14 mouse cellular contexts compared by ENCODE assay signal in genomic region chr6:55319585-55320551, GRCm38 (mm10). TPM values are rescaled to one million over a fixed set of nuclear protein-coding genes. Genes with fewer than 3 reads are reported as not detected.
A peak's percentile ranks its signal among the peaks of the same experiment; 100 is the strongest.
DNase-seq lines count a peak whose midpoint lies in the region; ATAC-seq lines count a peak whose summit lies in the region.
"Had no signal": no experiment of that assay in that cellular context is flagged by ENCODE, and none has a peak within 500 bp of the region (broad histone marks: within the 10 kb centered on the region; RNA-seq: fewer than 3 reads in every experiment).

No protein-coding gene starts in this region.

- no peak overlapping the region for H3K4me3 ChIP-seq in hindbrain, embryonic 16.5 days (ENCODE audit: low read length)
- no peak overlapping the region for H3K4me3 ChIP-seq in hindbrain, embryonic 12.5 days
- H3K4me3 ChIP-seq: hindbrain, embryonic 15.5 days; neural tube, embryonic 13.5 days had no signal

- no peaks in the 10 kb centered on the region for H3K27me3 ChIP-seq in hindbrain, embryonic 16.5 days (replicated peaks; ENCODE audit: control insufficient read depth, insufficient read depth, low read length)
- H3K27me3 ChIP-seq in hindbrain, embryonic 12.5 days = no peaks in the 10 kb centered on the region
- H3K27me3 ChIP-seq: hindbrain, embryonic 15.5 days; neural tube, embryonic 13.5 days had no signal

- no peak overlapping the region for H3K9ac ChIP-seq in hindbrain, embryonic 16.5 days (ENCODE audit: low read depth, low read length)
- H3K9ac ChIP-seq in hindbrain, embryonic 12.5 days = no peak overlapping the region
- H3K9ac ChIP-seq: hindbrain, embryonic 15.5 days; neural tube, embryonic 13.5 days had no signal

- no peak overlapping the region for H3K4me2 ChIP-seq in hindbrain, embryonic 16.5 days (ENCODE audit: low read length)
- no peak overlapping the region for H3K4me2 ChIP-seq in hindbrain, embryonic 12.5 days (replicated peaks)
- H3K4me2 ChIP-seq: hindbrain, embryonic 15.5 days; neural tube, embryonic 13.5 days had no signal

- no peaks in the 10 kb centered on the region for H3K9me3 ChIP-seq in hindbrain, embryonic 16.5 days (ENCODE audit: control insufficient read depth, low read length)
- no peaks in the 10 kb centered on the region for H3K9me3 ChIP-seq in hindbrain, embryonic 12.5 days (replicated peaks)
- H3K9me3 ChIP-seq: hindbrain, embryonic 15.5 days; neural tube, embryonic 13.5 days had no signal

- no peaks in the 10 kb centered on the region for H3K4me1 ChIP-seq in hindbrain, embryonic 16.5 days (ENCODE audit: control insufficient read depth, insufficient read depth, low read depth, low read length)
- no peaks in the 10 kb centered on the region for H3K4me1 ChIP-seq in hindbrain, embryonic 12.5 days
- H3K4me1 ChIP-seq: hindbrain, embryonic 15.5 days; neural tube, embryonic 13.5 days had no signal

- WGBS in hindbrain, embryonic 16.5 days = 72% methylated on average over 14 of the region's 14 CpGs
- 72% methylated on average over 14 of the region's 14 CpGs for WGBS in hindbrain, embryonic 12.5 days

- H3K27ac ChIP-seq in hindbrain, embryonic 16.5 days (ENCODE audit: low read depth, low read length) = no peak overlapping the region
- no peak overlapping the region for H3K27ac ChIP-seq in hindbrain, embryonic 12.5 days
- H3K27ac ChIP-seq: hindbrain, embryonic 15.5 days; neural tube, embryonic 13.5 days had no signal

- H3K36me3 ChIP-seq in hindbrain, embryonic 16.5 days (ENCODE audit: control insufficient read depth, insufficient read depth, low read length) = no peaks in the 10 kb centered on the region
- no peaks in the 10 kb centered on the region for H3K36me3 ChIP-seq in hindbrain, embryonic 12.5 days
- H3K36me3 ChIP-seq: hindbrain, embryonic 15.5 days; neural tube, embryonic 13.5 days had no signal

- peak; percentile 26; the same call in 1 of the 2 replicates for ATAC-seq in hindbrain, embryonic 16.5 days
- ATAC-seq in hindbrain, embryonic 12.5 days (ENCODE audit: low FRiP score) = no peak
- no peak for ATAC-seq in inflammation-experienced regulatory T-cells, adult 6 months
- ATAC-seq: CD4-positive, CD25-positive, alpha-beta regulatory T cell, adult 4 months had no signal

- DNase-seq in adipocyte (ENCODE audit: low spot score) = peak; percentile 80
- peak; percentile 53 to 60 for DNase-seq in heart, adult 9 months (ENCODE audit: low spot score in 2 of 2)
- DNase-seq in lung, adult 18-20 months = peak; percentile 78 to 82
- no peak for DNase-seq in retina, postnatal 1 day
- no peak for DNase-seq in thymus, postnatal 14 days
- DNase-seq: adrenal gland, postnatal 36 days; cerebellum, adult 9-10 months; kidney, postnatal 14 days had no signal

RNA-seq across cellular contexts. Expression of gene Aqp1, which starts 16.4 kb away (rescaled TPM):
- polyA plus RNA-seq in hindbrain, embryonic 16.5 days (2015; fragmentation: Nextera tagmentation; extraction: Ambion mirVana) = 27.6 and 30.9 TPM in 2 replicates
- 11.9 and 12.7 TPM in 2 replicates for polyA plus RNA-seq in hindbrain, embryonic 12.5 days (2016; fragmentation: Nextera tagmentation; extraction: Ambion mirVana)
- not detected for polyA plus RNA-seq in inflammation-experienced regulatory T-cells, adult 6 months (2017; shearing (Covaris generic))
- polyA plus RNA-seq: CD4-positive, CD25-positive, alpha-beta regulatory T cell, adult 4 months had no signal

RNA-seq across cellular contexts. Expression of gene Ghrhr, which starts 56.2 kb away (rescaled TPM):
- not detected in 2 replicates for polyA plus RNA-seq in hindbrain, embryonic 16.5 days (2015; fragmentation: Nextera tagmentation; extraction: Ambion mirVana)
- polyA plus RNA-seq in hindbrain, embryonic 12.5 days (2016; fragmentation: Nextera tagmentation; extraction: Ambion mirVana) = not detected in 2 replicates
- polyA plus RNA-seq in inflammation-experienced regulatory T-cells, adult 6 months (2017; shearing (Covaris generic)) = not detected
- polyA plus RNA-seq: CD4-positive, CD25-positive, alpha-beta regulatory T cell, adult 4 months; hindbrain, embryonic 15.5 days; neural tube, embryonic 13.5 days had no signal

Comparison
In these comparisons a context has a peak if more than half of its experiments do, and no peak if none do; other contexts are left out.
1. DNase-seq: peak in adipocyte (single experiment), heart, adult 9 months (2 of 2) and lung, adult 18-20 months (2 of 2); none in retina, postnatal 1 day (single experiment) and thymus, postnatal 14 days (single experiment).
2. RNA of gene Aqp1, which starts 16.4 kb away (polyA plus RNA-seq): 27.6 to 30.9 TPM in hindbrain, embryonic 16.5 days and 11.9 to 12.7 TPM in hindbrain, embryonic 12.5 days; not detected in inflammation-experienced regulatory T-cells, adult 6 months; every median in the first group is over 10 times any median in the second.